Mouse (Mus musculus) right cerebral cortex, postnatal 36 days (tissue): ENCODE results near the gene Cct4.
A peak's percentile ranks its signal among the peaks of the same experiment; 100 is the strongest.

Source experiments
- DNase-seq, 2 experiments: peaks; one replicate each; pipeline ENCODE4 v3.0.0; 2022; ENCODE audit warnings: low spot score in 2 of 2, mixed read lengths in 1 of 2

Gene Cct4

DNA sequence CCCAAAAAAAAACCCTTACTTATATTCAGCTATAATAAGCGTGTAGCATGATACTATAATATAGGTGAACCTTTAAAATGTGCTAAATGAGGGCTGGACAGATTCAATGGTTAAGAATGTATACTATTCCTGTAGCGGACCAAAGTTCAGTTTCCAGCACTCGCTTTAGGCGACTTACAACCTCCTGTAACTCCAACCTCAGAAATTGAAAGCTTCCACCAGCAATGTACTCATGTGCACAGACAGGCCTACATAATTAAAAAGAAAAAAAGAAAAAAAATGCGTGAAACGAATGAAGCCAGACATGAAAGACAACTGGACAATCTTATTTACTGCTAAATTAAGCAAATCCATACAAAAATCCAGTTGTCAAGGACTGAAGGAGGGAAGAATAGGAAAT, 7.5 kb upstream of the Cct4 start:
- no peak for DNase-seq

DNA sequence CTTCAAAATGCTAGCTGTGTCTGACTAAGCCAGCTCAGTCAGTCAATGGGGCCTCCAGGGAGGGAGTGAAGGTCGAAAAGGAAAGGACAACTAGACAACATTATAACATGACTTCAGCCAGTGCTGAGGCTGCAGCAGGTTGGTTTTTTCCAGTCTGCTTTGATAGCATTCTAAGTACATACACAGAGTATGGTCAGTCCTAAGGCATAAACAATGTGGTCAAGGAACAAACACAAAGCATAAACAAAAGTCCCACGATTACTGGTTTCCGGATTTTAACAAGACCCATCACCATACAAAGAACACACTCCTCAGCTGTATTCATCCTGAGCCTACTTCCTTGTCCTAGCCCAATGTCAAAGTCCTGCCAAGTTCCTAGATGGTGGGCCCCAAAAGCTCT, 4.8 kb upstream of the Cct4 start:
- no peak for DNase-seq

DNA sequence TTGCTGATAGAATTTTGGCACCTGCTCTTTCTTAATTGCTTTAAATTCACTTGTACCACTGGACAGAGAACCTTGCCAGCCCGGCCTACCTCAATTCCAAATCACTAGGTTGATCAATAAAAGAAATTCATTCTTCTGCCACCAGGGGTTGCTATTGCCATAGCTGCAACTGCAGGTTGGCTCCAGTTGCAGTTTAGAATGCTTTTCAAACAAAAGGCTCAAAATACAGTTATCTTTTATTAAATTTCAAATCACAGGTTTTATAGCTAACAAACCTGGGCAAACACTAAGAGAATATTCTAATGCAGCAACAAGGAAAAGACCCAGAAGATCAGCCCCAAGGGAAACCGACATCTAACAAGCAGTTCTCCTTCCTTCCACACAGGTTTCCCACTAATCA, 3.0 kb upstream of the Cct4 start:
- no peak for DNase-seq

DNA sequence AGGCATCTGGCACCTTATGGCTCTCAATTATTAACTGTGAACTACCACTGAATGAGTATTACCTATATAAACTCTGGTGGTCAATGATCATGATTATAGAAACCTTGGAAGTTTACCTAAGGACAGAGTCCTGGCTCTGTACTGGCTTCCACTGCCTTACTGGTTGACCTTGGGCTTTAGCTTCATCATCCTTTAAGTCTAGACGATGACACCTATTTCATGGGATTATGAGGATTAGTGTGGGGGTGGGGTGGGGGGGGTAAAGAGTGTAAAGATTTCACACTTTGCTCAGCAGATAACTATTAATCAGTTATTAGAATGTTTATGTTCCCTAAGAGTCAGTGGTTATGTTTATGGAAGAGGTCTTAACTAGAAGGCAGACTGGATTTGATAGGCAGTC, 533 bp upstream of the Cct4 start:
- DNase-seq = no peak

DNA sequence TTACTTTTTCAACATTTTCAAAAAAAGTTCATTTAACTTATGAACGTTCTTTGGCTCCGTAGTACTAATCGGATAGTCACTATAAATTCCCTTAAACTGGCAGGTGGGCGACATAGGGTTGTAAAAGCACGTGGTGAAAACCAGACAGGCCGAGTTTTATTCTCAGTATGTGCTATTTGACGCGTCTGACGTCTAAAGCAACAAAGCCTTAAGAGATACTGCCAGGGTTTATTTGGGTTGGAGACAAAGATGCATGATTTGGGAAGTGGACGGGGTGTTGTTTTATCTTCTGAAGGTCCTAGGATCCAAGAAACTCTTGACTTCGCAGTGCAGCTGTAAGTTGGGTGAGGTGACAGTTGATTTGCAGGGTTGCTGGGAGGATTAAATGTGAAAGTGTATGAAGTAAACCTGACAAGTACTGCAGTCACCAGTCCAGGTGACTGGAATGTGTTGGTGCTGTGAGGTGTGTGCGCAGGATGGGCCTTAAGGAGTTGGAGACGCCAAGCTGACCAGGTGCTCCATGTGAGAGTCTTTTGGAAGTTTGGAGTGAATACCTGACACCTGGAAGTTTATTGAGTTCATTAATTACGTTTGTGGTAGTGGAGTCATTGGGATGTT, 1.0 kb downstream of the Cct4 start:
- DNase-seq = no peak

DNA sequence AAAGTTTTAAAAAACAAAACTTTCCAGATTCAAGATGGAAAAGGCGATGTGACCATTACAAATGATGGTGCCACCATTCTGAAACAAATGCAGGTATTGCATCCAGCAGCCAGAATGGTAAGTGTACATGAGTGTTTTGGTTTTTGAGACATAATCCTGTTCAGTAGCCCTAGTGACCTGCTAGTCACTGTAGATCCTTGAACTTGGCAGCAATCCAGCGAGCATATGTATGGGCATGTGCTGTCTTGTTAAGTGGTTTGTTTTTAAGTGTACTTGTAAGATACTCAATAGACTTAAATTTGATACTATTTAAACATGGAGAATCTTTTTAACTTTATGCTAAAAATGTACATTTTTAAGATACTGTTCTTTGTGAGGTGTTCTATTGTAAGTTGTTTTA, 4.0 kb downstream of the Cct4 start:
- no peak for DNase-seq

DNA sequence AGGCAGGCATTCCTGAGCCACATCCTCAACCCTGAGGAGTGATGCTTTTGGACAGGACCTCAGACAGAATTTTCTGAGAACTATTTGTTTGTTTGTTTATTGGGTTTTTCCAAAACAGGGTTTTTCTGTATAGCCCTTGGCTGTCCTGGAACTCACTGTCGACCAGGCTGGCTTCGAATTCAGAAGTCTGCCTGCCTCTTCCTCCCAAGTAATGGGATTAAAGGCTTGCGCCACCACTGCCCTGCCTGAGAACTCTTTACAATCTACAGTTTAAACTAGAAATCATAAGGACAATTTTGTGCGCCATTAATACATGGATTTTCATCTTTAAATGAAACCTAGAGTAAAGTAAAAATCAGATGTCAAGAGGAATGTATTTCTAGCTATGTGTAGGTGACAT, 5.1 kb downstream of the Cct4 start:
- no peak for DNase-seq

DNA sequence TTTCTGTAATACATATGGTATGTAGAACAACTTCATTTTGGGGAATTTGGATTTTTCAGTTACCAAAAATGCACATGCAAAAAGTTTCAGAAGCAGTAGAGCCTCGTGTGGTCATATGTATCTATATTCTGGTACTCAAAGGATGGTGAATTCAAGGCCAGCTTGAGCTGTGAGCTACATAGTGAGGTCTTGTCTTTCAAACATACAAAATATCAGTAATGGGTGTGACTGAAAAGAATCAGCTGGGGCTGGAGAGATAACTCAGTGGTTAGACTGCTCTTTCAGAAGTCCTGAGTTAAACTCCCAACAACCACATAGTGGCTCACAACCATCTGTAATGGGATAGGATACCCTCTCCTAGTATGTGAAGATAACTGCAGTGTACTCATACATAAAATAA, 8.0 kb downstream of the Cct4 start:
- no peak for DNase-seq

DNA sequence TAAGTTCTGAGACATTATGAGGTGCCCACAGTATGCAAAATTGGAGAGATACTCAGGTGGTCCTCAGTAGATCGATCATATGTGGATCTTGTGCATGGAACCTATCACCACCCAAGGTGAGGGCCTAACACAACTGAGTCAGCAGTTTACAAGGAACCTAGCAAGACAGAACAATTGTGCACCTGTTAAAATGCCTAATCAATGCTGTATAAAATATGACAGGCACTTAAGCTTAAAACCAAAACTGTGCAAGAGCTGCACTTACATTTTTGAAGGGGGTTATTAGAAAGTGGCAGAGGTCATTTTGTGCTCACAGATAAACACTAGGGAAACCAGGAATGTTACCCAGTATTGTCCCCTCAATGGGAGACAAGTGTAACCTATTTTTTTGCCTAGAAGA, 15.0 kb downstream of the Cct4 start:
- DNase-seq = no peak

DNA sequence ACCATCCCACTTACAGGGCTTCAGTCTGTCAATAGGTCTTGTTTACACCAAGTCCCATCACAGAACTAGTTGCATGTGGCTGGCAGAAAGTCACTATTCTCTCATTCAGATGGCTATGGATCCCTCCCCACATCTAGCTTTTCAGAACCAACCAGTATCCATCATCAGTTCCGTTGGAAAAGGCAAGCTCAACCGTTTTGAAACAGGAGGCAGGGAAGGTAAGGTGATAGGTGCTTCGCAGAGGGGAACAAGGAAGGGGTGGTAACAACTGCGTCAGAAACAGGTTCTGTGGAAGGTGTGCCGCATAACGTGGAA, 16.8 kb downstream of the Cct4 start:
- no peak for DNase-seq

DNA sequence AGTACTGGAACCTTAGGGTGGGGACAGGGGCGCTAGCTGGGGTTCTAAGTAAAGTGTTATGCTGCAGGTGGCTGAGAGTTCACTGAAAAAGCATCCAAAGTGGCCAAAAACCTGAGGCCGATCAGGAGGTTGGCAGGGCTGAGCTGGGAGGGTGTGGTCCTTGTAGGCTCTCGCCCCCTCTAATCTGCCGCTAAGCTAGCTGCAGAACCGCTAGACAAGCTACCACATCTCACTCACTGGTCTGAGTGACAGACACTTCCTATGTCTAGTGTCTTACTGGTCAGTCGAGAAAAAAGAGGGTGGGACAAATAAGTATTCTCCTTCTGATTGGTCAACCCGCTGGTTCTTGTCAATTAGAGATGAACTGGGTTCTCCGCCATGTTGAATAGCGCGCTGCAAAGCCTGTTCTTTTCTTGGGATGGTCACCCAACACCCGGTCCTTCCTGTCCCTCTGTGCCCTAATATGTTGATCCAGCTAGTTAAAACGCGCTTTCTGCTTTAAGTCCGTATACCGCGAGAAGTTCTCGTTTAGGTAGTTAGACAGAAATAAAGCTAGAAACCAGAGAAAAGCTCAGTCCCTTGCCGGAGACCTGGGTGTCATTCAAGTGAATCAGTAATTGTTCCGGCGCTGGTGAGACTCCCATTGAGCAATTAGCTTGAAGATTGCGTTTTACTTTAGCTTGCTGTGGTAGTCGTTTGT, 17.3 kb downstream of the Cct4 start, which contains the start of gene Fam161a:
Gene Fam161a, plus strand, starts transcription at position 51 of the 700 bp plus-strand sequence.
- peak; percentile 75 to 86 for DNase-seq

DNA sequence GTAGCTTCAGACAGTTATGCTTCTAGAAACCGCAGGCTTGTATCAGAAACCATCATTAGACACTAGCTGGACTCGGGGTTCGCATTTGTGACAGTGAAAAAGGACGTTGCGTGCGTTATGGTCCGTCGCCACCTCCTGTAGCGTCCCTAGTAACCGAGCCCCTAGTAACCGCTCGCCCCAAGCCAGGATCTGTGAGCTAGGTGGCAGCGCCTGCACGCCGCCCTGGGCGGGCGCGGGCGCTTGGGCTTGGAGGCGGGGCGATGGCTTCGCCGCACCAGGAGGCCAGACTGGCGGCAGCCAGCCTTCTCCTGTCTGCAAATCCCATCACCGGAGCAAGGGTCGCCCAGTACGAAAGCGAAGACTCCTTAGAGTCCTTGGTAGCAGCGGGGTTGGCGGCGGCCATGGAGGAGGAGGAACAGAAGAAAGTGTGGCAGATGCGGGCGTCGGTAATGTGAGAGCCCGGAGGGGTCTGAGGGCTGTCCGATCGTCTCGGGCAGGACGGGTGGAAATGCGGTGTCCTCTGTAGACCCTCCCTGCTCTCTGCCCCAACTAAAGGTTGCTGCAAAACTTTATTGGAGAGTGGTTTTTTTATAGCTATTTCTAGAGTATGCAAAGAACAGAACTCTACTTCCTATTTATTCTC, 18.0 kb downstream of the Cct4 start:
- DNase-seq = peak; percentile 68 to 81

DNA sequence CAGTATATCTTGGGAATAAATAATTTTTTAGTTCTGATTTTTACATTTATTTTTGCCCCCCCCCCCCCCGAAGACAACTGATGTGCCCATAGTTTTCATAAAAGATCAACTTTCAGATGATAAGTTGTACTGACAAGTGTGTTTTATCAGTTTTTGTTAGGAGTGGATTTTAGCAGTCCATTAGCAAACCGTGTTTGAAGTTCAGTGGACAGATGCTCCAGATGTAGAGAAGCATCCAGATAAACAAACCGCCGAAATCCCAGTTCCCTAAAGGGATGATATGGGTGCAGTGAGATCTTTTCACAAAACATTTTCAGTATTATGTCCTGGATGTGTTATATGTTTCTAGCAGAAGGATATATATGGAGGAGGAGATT, 18.5 kb downstream of the Cct4 start:
- no peak for DNase-seq

DNA sequence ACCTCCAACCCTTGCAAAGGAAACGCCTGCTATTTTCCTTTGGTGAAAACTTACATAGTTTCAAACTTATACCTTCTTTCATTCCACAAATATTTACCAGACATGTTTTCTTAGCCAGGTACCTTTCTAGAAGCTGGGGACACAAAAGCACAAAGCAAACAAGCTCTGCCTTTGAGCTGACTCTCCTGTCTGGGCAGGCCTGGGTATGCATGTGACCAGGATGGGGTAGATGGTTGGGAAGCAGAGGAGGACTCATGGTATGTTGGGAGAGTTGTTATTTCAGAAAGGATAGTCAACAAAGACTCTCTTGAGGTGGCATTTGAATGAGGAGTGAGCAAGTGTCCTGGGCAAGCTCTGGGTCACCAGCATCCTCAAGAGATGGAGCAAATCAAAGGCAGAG, 22.8 kb downstream of the Cct4 start:
- no peak for DNase-seq

DNA sequence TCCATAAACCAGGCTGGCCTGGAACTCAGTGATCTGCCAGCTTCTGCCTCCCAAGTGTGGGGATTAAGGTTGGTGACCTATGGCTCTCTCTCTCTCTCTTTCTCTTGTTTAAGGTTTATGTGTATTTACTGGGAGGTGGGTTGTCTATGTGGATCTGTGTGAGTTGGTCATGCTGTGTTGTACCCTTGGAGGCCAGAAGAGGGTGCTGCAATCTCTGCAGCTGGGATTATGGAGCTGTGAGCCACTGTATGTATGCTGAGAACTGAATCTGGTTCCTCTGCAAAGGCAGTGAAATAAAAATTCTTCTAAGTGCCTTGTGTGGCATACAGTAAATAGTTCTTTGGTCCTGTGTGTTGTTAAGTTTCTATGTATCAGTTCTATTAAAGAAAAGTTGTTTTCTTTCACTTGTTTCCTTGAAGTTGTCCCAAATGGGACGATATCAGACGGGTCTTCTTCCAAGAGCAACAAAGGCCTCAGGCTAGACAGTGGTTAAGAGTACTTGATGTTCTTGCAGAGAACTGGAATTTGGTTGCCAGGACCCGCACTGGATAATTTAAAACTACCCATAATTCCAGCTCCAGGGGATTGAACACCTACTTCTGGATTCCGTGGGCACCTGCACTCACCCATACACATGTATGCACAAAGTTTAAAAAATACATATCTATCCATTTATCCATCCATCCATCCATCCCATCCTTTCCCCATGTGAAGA, 23.4 kb downstream of the Cct4 start:
- DNase-seq = no peak

DNA sequence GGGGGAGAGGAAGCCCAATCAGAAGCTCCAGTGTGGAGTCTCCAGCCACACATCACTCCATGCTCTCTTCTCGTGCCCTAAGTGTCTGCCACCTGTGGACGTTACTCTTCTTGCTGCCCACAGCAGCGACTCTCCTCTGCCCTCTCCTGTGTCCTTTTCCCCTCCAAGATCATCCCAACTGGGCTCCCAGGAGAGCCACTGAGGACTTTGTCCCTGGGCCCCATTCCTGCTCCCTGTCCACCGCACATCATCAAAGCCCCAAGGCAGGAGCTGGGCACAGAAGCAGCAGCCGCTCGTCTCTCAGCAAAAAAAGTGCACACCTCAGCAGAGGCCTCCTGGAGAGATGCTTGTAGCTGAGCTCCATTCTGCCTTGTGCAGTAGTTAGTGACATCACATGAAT, 24.7 kb downstream of the Cct4 start:
- no peak for DNase-seq

DNA sequence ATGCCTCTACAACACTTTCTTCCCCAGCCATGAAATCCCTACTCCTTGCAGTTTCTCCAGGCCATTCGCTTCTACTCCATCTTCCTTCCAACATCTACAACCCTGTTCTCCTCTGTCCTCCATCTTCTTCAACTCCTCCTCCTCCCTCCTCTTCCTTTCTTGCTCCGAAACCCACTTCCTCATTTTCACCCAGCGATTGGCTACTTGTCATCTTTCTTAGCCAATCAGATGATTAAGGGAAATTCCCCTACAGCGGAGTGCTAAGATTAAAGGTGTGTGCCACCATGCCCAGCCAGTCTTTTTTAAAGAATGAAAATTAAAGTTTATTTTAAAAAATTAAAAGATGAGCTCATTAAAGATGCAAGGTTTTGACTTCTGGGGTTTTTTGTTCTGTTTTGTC, 27.6 kb downstream of the Cct4 start:
- no peak for DNase-seq

DNA sequence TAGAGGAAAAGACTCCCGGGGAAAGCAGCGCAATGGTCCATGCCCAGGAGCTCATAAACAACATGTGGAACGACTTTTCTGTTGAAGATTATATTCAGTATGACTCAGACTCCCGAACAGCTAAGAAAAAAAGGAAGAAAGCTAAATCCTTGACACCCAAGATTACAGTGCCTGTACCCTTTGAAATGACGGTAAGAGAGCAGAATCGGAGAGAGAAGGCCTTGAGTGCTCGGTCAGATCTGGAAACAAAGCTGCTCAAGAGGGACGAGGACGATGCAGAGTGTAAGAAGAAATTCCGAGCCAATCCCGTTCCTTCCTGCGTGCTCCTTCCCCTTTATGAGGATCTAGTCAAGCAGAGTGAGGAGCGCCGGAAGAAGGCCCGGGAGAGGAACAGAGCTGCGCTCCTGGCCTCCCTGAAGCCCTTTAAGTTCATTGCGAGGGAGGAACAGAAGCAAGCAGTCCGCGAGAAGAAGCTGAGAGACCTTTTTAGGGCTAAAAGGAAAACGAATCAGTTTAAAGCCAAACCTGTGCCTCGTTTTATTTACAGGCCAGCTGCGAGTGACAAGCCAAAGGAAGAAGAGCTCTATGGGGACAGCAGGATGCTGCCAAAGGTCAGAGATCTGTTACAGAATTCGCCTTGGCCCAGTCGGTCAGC, 29.9 kb downstream of the Cct4 start:
- DNase-seq = no peak

DNA sequence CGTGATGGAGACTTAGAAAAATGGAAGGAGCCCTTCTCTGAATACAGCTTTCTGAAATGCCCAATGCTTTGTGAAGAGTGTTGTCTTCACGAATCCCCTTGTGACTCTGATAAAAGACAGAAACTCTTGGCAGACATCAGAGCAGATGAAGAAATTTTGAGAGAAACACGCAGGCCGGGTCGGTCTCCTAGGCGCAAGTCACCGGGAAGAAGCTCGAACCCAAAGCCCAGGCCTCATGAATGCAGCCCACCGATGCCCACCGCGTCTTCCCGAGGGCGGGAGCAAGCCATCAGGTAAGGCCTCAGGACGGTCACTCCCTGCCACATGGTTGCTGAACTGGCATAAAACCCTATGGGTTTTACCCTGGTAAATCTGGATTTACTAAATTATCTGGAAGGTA, 30.5 kb downstream of the Cct4 start:
- no peak for DNase-seq

DNA sequence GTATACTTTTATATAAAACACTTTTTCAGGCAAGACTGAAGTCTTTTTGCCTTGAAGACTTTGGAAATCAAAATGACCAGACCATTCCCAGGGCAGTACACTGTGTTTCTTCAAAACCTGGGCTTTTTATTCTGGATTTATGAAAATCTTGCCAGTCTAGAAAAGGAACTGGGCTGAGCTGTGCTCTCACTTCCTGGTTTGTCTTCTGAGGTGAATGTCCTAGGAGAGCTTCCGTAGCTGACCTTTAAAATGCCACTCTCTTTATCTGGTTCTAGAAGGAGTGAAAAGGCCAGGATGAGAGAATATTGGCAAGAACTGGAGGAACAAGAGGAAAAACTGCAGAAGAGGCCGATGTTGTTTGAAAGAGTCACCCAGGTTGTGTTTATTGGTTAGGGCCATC, 32.8 kb downstream of the Cct4 start:
- no peak for DNase-seq

DNA sequence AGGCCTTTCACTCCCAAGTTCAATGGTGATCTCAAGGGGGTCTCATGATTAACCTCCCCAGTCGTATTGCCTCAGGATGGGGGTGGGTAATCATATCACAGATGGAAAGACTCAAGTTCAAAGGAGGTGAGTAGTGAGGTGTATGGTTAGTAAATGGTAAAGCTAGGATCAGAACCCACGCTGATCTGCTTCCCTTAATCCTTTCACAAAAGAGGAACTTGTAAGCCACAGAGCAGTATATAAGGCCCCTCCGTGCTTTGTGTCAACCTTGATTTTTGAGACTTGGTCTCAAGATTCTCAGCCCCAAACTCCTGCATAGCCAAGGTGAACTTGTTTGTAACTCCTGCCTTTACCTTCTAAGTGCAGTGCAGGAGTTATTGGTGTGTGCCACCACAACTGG, 33.9 kb downstream of the Cct4 start:
- no peak for DNase-seq

DNA sequence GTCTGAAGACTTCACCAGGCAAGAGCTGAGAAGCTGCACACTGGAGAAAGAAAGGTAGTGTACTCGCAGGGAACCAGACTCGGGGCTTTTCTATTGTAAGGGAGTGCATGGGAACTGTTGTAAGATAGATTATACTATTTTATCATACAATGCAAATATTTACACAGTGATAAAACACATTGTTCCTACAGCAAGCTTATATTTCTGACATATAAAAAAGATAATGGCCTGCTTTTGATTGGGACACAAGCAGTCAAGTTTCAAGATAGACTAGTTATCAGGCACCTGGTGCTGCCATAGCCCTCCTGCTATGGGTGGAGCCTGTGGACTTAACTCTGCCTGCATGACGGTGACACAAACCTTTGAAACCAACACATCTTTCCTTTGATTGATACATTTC, 38.6 kb downstream of the Cct4 start:
- no peak for DNase-seq
